Mouse (Mus musculus) midbrain, postnatal 0 days (tissue): ENCODE results near the gene Rev1. TPM values are rescaled to one million over a fixed set of nuclear protein-coding genes. Genes with fewer than 3 reads are reported as not detected.

ENCODE experiments used
- ATAC-seq: fragments of 200-750 bp; cut with Nextera tagmentation; 2 replicates; pipeline ENCODE4 v1.8.0; 2017; ENCODE audit warnings: moderate number of reproducible peaks, mild to moderate bottlenecking, moderate TSS enrichment, moderate library complexity; ENCODE audit not compliant: low FRiP score
- DNase-seq: peaks from one replicate; pipeline ENCODE4 v3.0.0-alpha.2; 2015; ENCODE audit warnings: low spot score
- H3K27ac ChIP-seq: fragments of 300-500 bp; sonication (generic); 2 replicates; pipeline ENCODE4 v1.5.1; 2014; ENCODE audit warnings: low read depth, mild to moderate bottlenecking, low read length, mixed read lengths
- H3K27me3 ChIP-seq: fragments of 300-500 bp; sonication (generic); 2 replicates; pipeline ENCODE4 v1.6.1; 2014; ENCODE audit warnings: low read length, control low read depth, mixed read lengths; ENCODE audit not compliant: insufficient read depth
- H3K36me3 ChIP-seq: fragments of 300-500 bp; sonication (generic); 2 replicates; pipeline ENCODE4 v1.6.1; 2014; ENCODE audit warnings: low read length, control low read depth, mixed read lengths; ENCODE audit not compliant: insufficient read depth
- H3K4me1 ChIP-seq: fragments of 300-500 bp; sonication (generic); 2 replicates; pipeline ENCODE4 v1.6.1; 2014; ENCODE audit warnings: mild to moderate bottlenecking, control low read depth, antibody characterized with exemption, low read length, mixed read lengths; ENCODE audit not compliant: insufficient read depth
- H3K4me2 ChIP-seq: fragments of 300-500 bp; sonication (generic); 2 replicates; pipeline ENCODE4 v1.6.1; 2014; ENCODE audit warnings: low read depth, mild to moderate bottlenecking, low read length, mixed read lengths; ENCODE audit not compliant: poor library complexity, severe bottlenecking
- H3K4me3 ChIP-seq: fragments of 300-500 bp; sonication (generic); 2 replicates; pipeline ENCODE4 v1.5.1; 2014; ENCODE audit warnings: low read depth, mild to moderate bottlenecking, low read length, moderate library complexity
- H3K9ac ChIP-seq: fragments of 300-500 bp; sonication (generic); replicated peaks from 2 replicates; pipeline ENCODE4 v1.6.1; 2014; ENCODE audit warnings: mild to moderate bottlenecking, low read length, moderate library complexity, mixed read lengths; ENCODE audit not compliant: poor library complexity, severe bottlenecking
- H3K9me3 ChIP-seq: fragments of 300-500 bp; sonication (generic); 2 replicates; pipeline ENCODE4 v1.6.1; 2016; ENCODE audit warnings: low read length, control low read depth
- CTCF ChIP-seq: IDR thresholded peaks from 2 replicates; pipeline ENCODE4 v1.5.1; 2016; ENCODE audit warnings: antibody characterized with exemption, mild to moderate bottlenecking
- WGBS: fragments of 180-500 bp; shearing (Covaris S2); extraction: QIAGEN DNeasy Blood & Tissue Kit; methylation state at CpG from one replicate; pipeline ENCODE4 v1.1.7; 2014; 5-methylcytosine and 5-hydroxymethylcytosine counted together
- polyA plus RNA-seq: library from polyadenylated mRNA; unstranded; fragments of >200 nt; fragmentation: Nextera tagmentation; extraction: Ambion mirVana; gene quantifications from 2 replicates; pipeline ENCODE4 v1.2.1, GENCODE M21; 2015
- total RNA-seq: library from RNA; depleted of rRNA; stranded (reverse); fragments of >200 nt; gene quantifications from 2 replicates; pipeline ENCODE4 v1.2.3, GENCODE M21; 2014; rRNA removed

The Rev1 gene
- 32.6 and 40.8 TPM in 2 replicates for total RNA-seq
- polyA plus RNA-seq: 26.4 and 28.0 TPM in 2 replicates

- DNase-seq (peak; percentile 95), ATAC-seq (peak; percentile 95)
- peaks cover 8% of the 10 kb centered on the region; the same call in 1 of the 2 replicates for H3K4me1 ChIP-seq
- under 1% methylated on average over 45 of the region's 122 CpGs for WGBS
- no peaks in the 10 kb centered on the region for H3K9me3 ChIP-seq
- H3K4me2 ChIP-seq: peak within 1 kb of the TSS; percentile 89
- peak; percentile 88 for TF ChIP-seq CTCF
- peak within 1 kb of the TSS; percentile 84 for H3K9ac ChIP-seq
- H3K36me3 ChIP-seq: no peaks in the 10 kb centered on the region
- H3K27me3 ChIP-seq: no peaks in the 10 kb centered on the region
- H3K4me3 ChIP-seq: peak within 1 kb of the TSS; percentile 58
- peak within 1 kb of the TSS; percentile 90 for H3K27ac ChIP-seq
These were observed at the start of gene Rev1 for GRCm38 (mm10) chr1:38129501-38130267. Gene Rev1, minus strand, starts transcription at chr1:38129801.

GRCm38 (mm10) chr1:38178929-38179328 is 49.3 kb upstream of the Rev1 start:
- no peak overlapping the region for H3K4me3 ChIP-seq
- H3K27me3 ChIP-seq: no peaks in the 10 kb centered on the region
- DNase-seq (no peak), ATAC-seq (no peak)
- no peak overlapping the region for H3K27ac ChIP-seq
- no peak for TF ChIP-seq CTCF
- no peaks in the 10 kb centered on the region for H3K9me3 ChIP-seq
- WGBS: 95% methylated on average over 8 of the region's 8 CpGs
- H3K4me1 ChIP-seq: no peaks in the 10 kb centered on the region
- no peak overlapping the region for H3K9ac ChIP-seq
- peaks cover 21% of the 10 kb centered on the region; the same call in 1 of the 2 replicates for H3K36me3 ChIP-seq
- H3K4me2 ChIP-seq: no peak overlapping the region

- 97% methylated on average over 7 of the region's 7 CpGs for WGBS
- no peak overlapping the region for H3K27ac ChIP-seq
- H3K9ac ChIP-seq: no peak overlapping the region
- no peak for DNase-seq
- H3K4me2 ChIP-seq: no peak overlapping the region
- TF ChIP-seq CTCF: no peak
- no peaks in the 10 kb centered on the region for H3K27me3 ChIP-seq
- no peaks in the 10 kb centered on the region for H3K9me3 ChIP-seq
- H3K36me3 ChIP-seq: peaks cover 15% of the 10 kb centered on the region; the same call in 1 of the 2 replicates
- no peaks in the 10 kb centered on the region for H3K4me1 ChIP-seq
- H3K4me3 ChIP-seq: no peak overlapping the region
- no peak for ATAC-seq
These were observed 46.5 kb upstream of the Rev1 start for GRCm38 (mm10) chr1:38176077-38176476.

GRCm38 (mm10) chr1:38171874-38172273 is 42.3 kb upstream of the Rev1 start:
- H3K9ac ChIP-seq: no peak overlapping the region
- no peak for TF ChIP-seq CTCF
- H3K4me2 ChIP-seq: no peak overlapping the region
- H3K27ac ChIP-seq: no peak overlapping the region
- no peak overlapping the region for H3K4me3 ChIP-seq
- no peaks in the 10 kb centered on the region for H3K27me3 ChIP-seq
- no peaks in the 10 kb centered on the region for H3K4me1 ChIP-seq
- DNase-seq (no peak), ATAC-seq (no peak)
- WGBS: 95% methylated on average over 4 of the region's 4 CpGs
- no peaks in the 10 kb centered on the region for H3K36me3 ChIP-seq
- no peaks in the 10 kb centered on the region for H3K9me3 ChIP-seq

GRCm38 (mm10) chr1:38165696-38166095 is 36.1 kb upstream of the Rev1 start:
- no peaks in the 10 kb centered on the region for H3K4me1 ChIP-seq
- TF ChIP-seq CTCF: no peak
- H3K27me3 ChIP-seq: no peaks in the 10 kb centered on the region
- H3K9me3 ChIP-seq: no peaks in the 10 kb centered on the region
- ATAC-seq (no peak), DNase-seq (peak; percentile 21)
- H3K4me2 ChIP-seq: no peak overlapping the region
- H3K9ac ChIP-seq: no peak overlapping the region
- WGBS: 55% methylated on average over 2 of the region's 2 CpGs
- H3K27ac ChIP-seq: no peak overlapping the region
- H3K4me3 ChIP-seq: no peak overlapping the region
- no peaks in the 10 kb centered on the region for H3K36me3 ChIP-seq

- no peak for TF ChIP-seq CTCF
These were observed 20.5 kb upstream of the Rev1 start for GRCm38 (mm10) chr1:38150086-38150485.

More at GRCm38 (mm10) chr1:38150086-38150485, 20.5 kb upstream of the Rev1 start:
- Histone ChIP-seq H3K36me3 (no peaks in the 10 kb centered on the region), H3K9me3 (no peaks in the 10 kb centered on the region), H3K4me3 (no peak overlapping the region), H3K27me3 (no peaks in the 10 kb centered on the region), H3K4me1 (no peaks in the 10 kb centered on the region), H3K27ac (no peak overlapping the region), H3K4me2 (no peak overlapping the region), H3K9ac (no peak overlapping the region)
- 88% methylated on average over 5 of the region's 5 CpGs for WGBS
- DNase-seq: no peak
- ATAC-seq: no peak
